Mouse (Mus musculus) neural tube, embryonic 11.5 days (tissue): ENCODE results near the gene Zcchc17. TPM values are rescaled to one million over a fixed set of nuclear protein-coding genes. Genes with fewer than 3 reads are reported as not detected.

Source experiments
- ATAC-seq: fragments of 200-750 bp; cut with Nextera tagmentation; 2 replicates; pipeline ENCODE4 v1.8.0; 2017; ENCODE audit warnings: moderate number of reproducible peaks, mild to moderate bottlenecking, moderate TSS enrichment, moderate library complexity; ENCODE audit not compliant: insufficient read depth, low FRiP score, low TSS enrichment
- DNase-seq: peaks from one replicate; pipeline ENCODE4 v3.0.0-alpha.2; 2015; ENCODE audit warnings: low spot score
- H3K27ac ChIP-seq: fragments of 300-500 bp; sonication (generic); 2 replicates; pipeline ENCODE4 v1.5.1; 2014; ENCODE audit warnings: low read depth, mild to moderate bottlenecking, low read length
- H3K27me3 ChIP-seq: fragments of 300-500 bp; sonication (generic); 2 replicates; pipeline ENCODE4 v1.6.1; 2014; ENCODE audit warnings: mild to moderate bottlenecking, low read length, mixed read lengths; ENCODE audit not compliant: control insufficient read depth, insufficient read depth
- H3K36me3 ChIP-seq: fragments of 300-500 bp; sonication (generic); 2 replicates; pipeline ENCODE4 v1.6.1; 2014; ENCODE audit warnings: mild to moderate bottlenecking, low read length, moderate library complexity, mixed read lengths; ENCODE audit not compliant: control insufficient read depth, insufficient read depth
- H3K4me1 ChIP-seq: fragments of 300-500 bp; sonication (generic); 2 replicates; pipeline ENCODE4 v1.6.1; 2014; ENCODE audit warnings: low read length, mixed read lengths; ENCODE audit not compliant: control insufficient read depth, insufficient read depth
- H3K4me2 ChIP-seq: fragments of 300-500 bp; sonication (generic); 2 replicates; pipeline ENCODE4 v1.6.1; 2014; ENCODE audit warnings: low read depth, mild to moderate bottlenecking, moderate library complexity
- H3K4me3 ChIP-seq: fragments of 300-500 bp; sonication (generic); 2 replicates; pipeline ENCODE4 v1.5.1; 2014; ENCODE audit warnings: low read depth, low read length
- H3K9ac ChIP-seq: fragments of 300-500 bp; sonication (generic); 2 replicates; pipeline ENCODE4 v1.6.1; 2014; ENCODE audit warnings: mild to moderate bottlenecking, low read length
- H3K9me3 ChIP-seq: fragments of 300-500 bp; sonication (generic); 2 replicates; pipeline ENCODE4 v1.6.1; 2016; ENCODE audit warnings: low read length; ENCODE audit not compliant: control insufficient read depth
- WGBS: fragments of 180-500 bp; shearing (Covaris S2); extraction: QIAGEN DNeasy Blood & Tissue Kit; methylation state at CpG from one replicate; pipeline ENCODE4 v1.1.7; 2014; 5-methylcytosine and 5-hydroxymethylcytosine counted together
- polyA plus RNA-seq: library from polyadenylated mRNA; unstranded; fragments of >200 nt; fragmentation: Nextera tagmentation; extraction: Ambion mirVana; gene quantifications from 2 replicates; pipeline ENCODE4 v1.2.1, GENCODE M21; 2014

The Zcchc17 gene
- polyA plus RNA-seq, 1 experiment from 2014 or later, result 76.3 TPM

DNA sequence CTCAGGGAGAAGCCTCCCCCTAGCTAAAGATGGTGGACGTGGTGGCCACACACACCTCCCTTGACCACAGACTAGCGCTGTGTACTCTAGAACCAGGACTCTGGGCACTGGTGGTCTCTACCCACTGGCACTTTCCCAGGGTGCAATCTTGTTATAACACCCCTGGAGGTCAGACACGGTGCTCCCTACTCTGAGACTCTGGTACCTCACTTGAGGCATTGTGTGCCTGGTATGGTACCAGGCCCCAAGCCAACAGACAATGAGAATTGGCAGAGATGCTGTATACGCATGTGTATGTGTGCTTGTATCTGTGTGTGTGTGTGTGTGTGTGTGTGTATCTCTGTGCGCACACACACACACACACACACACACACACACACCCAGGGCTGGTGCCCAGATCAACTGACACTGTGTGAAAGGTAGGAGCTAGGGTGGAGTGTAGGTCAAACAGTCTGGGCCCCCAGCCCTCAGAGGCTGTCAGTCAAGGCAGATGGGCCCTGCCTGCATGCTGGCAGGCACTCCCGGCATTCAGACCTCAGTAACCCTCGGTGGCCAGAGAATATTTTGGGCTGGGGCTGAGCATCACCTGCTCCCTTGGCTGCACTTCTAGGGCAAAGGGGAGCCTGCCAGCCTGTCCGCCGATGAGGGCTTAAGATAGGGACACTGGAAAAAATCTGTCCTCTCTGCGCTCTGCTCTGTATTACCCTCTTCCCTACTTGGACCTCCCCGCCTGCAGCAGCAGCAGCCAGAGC is 60.7 kb downstream of the Zcchc17 start:
- no peak overlapping the region for H3K4me3 ChIP-seq
- H3K9ac ChIP-seq, result no peak overlapping the region
- DNase-seq, result no peak
- no peaks in the 10 kb centered on the region for H3K9me3 ChIP-seq
- WGBS, result 80% methylated on average over 11 of the region's 11 CpGs
- no peaks in the 10 kb centered on the region for H3K27me3 ChIP-seq
- ATAC-seq, result no peak
- H3K4me2 ChIP-seq, result no peak overlapping the region
- H3K36me3 ChIP-seq, result no peaks in the 10 kb centered on the region
- H3K27ac ChIP-seq, result no peak overlapping the region
- no peaks in the 10 kb centered on the region for H3K4me1 ChIP-seq

DNA sequence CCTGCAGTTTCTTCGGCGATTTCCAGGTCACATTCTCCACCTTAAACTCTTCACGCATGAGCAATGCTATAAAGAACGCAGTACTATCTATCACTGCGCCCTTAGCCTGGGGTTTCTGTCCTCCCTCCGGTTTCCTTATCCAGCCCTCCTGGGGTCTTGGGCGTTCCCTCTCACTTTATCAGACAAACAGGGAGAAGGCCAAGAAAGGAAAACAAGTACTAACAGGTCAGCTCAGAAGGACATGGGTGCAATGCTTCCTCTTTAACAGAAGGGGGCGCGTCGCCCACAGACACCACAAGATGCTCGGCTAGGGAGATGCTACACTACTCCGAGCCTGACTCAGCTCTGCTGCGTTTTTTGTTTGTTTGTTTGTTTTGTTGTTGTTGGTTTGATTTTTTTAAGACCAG is 62.6 kb downstream of the Zcchc17 start:
- no peaks in the 10 kb centered on the region for H3K4me1 ChIP-seq
- ATAC-seq (no peak), DNase-seq (peak; percentile 47)
- no peak overlapping the region for H3K9ac ChIP-seq
- no peaks in the 10 kb centered on the region for H3K27me3 ChIP-seq
- H3K4me3 ChIP-seq, result no peak overlapping the region
- H3K36me3 ChIP-seq, result no peaks in the 10 kb centered on the region
- H3K4me2 ChIP-seq, result no peak overlapping the region
- no peaks in the 10 kb centered on the region for H3K9me3 ChIP-seq
- H3K27ac ChIP-seq, result no peak overlapping the region
- WGBS, result 26% methylated on average over 13 of the region's 13 CpGs

DNA sequence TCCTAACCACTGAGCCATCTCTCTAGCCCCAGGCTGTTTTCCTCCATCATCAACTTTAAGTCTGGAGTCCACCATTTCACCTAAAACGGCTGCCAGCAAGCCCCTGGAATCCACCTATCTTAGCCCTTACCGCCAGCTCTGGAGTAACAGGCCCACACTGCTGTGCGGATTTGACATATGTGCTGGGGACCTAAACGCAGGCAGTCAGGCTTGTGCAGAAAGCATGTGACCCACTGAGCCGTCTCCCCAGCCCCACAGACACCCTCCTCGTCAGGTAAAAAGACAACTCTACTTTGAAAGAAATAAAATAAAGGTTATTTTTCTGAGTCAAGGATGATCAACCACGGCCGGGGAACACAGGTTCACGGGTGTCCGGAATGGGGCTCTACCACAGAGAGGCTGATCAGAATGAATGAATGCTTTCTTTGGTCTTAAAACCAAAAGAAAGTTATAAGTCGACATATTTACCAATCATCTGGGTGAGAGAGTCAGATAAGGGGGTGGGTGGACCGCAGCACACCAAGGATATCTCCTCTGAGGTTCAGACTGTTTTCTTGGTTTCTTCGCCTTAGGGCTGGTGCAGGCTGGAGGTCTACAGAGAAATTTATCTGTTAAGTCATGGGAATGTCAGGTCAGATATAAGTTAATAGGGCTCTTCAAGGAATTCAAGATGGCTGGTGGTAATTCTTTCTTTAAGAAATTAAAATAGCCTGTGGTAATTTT is 63.3 kb downstream of the Zcchc17 start:
- Histone ChIP-seq H3K4me2 (no peak overlapping the region), H3K27ac (no peak overlapping the region), H3K36me3 (no peaks in the 10 kb centered on the region), H3K4me3 (no peak overlapping the region), H3K4me1 (no peaks in the 10 kb centered on the region), H3K27me3 (no peaks in the 10 kb centered on the region), H3K9me3 (no peaks in the 10 kb centered on the region), H3K9ac (no peak overlapping the region)
- ATAC-seq, result no peak
- WGBS, result 87% methylated on average over 13 of the region's 13 CpGs
- DNase-seq, result no peak

DNA sequence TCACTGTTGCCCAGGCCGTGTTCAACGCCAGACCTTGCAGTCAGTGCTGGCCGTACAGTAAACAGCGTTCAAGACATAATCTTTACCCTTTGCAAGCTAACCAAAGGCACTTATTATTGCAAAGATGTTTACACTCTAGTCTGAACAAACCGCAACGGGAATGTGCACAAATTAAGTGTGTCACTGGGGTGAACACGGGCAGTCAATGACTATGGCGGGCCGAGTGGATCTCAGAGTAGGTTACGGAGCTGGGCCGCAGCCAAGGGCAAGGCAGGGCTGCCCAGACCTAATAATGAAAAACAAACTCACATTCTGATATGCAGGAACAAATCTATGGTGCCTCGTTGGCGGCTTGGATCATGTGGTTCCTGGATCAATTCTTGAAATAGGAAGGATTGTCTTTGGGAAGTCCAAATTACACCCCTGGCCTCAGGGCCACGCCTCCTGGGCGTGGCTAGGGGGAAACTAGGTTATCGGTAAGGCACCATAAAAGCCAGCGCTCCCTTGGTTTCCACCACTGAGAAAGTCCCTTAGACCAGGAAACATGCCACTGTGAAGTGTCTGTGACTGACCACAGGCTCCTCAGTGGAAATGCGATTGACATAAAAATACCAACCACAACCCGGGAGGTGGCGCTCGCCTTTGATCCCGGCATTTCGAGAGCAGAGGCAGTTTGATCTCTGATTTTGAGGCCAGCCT is 64.5 kb downstream of the Zcchc17 start:
- H3K4me3 ChIP-seq, result no peak overlapping the region
- no peaks in the 10 kb centered on the region for H3K27me3 ChIP-seq
- H3K9ac ChIP-seq, result no peak overlapping the region
- no peak overlapping the region for H3K27ac ChIP-seq
- WGBS, result 57% methylated on average over 23 of the region's 23 CpGs
- H3K36me3 ChIP-seq, result no peaks in the 10 kb centered on the region
- ATAC-seq, result no peak
- no peak overlapping the region for H3K4me2 ChIP-seq
- H3K9me3 ChIP-seq, result no peaks in the 10 kb centered on the region
- no peaks in the 10 kb centered on the region for H3K4me1 ChIP-seq
- DNase-seq, result no peak

DNA sequence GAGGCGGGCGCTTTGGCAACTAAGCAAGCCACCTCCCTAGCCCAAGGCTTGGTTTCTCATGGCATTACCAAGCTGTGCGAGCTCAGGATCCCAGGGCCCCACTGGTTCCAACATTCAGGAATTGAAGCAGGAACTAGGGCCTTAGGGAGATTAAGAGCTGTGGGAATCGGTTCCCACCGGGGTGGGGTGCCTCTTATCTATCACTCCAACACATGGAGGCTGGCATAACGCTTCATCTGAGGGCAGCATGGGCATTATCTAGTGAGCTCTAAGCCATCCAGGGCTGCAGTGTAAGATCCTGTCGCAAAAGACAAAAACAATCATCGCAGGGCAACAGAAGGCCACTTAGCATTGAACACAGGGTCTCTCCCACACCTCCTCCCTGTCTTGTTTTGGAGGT is 65.2 kb downstream of the Zcchc17 start:
- H3K9me3 ChIP-seq, result no peaks in the 10 kb centered on the region

DNA sequence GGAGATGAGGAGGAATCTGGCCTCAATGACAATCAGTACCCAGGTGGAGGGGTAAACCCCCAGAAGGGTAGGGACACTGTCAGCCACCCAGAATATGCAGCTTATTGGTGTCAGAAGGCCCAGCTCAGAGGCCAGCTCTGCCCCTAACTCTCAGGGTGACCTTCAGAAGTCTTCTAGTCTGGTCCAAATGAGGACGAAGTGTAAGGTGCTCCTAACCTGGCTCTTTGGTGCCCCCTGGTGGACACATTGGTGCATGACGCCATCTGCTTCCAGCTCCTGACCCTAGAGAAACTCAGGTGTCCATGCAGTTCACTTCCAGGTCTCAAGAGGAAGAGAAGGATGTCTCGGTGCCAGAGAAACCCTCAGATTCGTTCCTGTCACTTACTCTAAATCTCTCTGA is 67.5 kb downstream of the Zcchc17 start:
- Histone ChIP-seq H3K4me2 (no peak overlapping the region), H3K36me3 (no peaks in the 10 kb centered on the region), H3K27ac (no peak overlapping the region), H3K27me3 (no peaks in the 10 kb centered on the region), H3K4me3 (no peak overlapping the region), H3K9ac (no peak overlapping the region), H3K4me1 (no peaks in the 10 kb centered on the region), H3K9me3 (no peaks in the 10 kb centered on the region)
- ATAC-seq (no peak), DNase-seq (peak; percentile 85)
- 10% methylated on average over 4 of the region's 4 CpGs for WGBS

More for the DNA sequence above, 65.2 kb downstream of the Zcchc17 start:
- H3K27ac ChIP-seq, result no peak overlapping the region
- no peaks in the 10 kb centered on the region for H3K36me3 ChIP-seq
- H3K9ac ChIP-seq, result no peak overlapping the region
- H3K4me1 ChIP-seq, result no peaks in the 10 kb centered on the region
- H3K4me2 ChIP-seq, result no peak overlapping the region
- DNase-seq (no peak), ATAC-seq (no peak)
- no peak overlapping the region for H3K4me3 ChIP-seq
- H3K27me3 ChIP-seq, result no peaks in the 10 kb centered on the region
- 90% methylated on average over 8 of the region's 8 CpGs for WGBS

DNA sequence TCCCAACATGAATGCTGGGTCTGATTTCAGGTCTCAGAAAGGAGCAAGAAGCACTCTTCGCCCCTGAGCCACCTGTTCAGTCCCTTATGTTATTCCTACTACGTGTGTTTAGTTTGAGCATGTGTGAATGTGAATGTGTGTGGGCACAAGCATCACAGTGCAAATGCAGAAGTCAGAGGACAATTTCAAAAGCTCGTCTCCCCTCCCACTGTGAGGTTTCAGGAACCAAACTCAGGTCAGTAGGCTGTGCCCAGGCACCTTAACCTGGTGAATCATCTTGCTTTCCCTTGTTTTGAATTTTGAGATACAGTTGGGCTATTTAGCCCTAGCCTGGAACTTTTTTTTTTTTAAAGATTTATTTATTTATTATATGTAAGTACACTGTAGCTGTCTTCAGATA is 69.9 kb downstream of the Zcchc17 start:
- no peaks in the 10 kb centered on the region for H3K9me3 ChIP-seq
- H3K27ac ChIP-seq, result no peak overlapping the region
- no peak overlapping the region for H3K9ac ChIP-seq
- WGBS, result 68% methylated on average over 3 of the region's 3 CpGs
- no peaks in the 10 kb centered on the region for H3K27me3 ChIP-seq
- H3K4me1 ChIP-seq, result no peaks in the 10 kb centered on the region
- no peak for DNase-seq
- no peak overlapping the region for H3K4me2 ChIP-seq
- H3K36me3 ChIP-seq, result no peaks in the 10 kb centered on the region
- ATAC-seq, result no peak
- H3K4me3 ChIP-seq, result no peak overlapping the region

DNA sequence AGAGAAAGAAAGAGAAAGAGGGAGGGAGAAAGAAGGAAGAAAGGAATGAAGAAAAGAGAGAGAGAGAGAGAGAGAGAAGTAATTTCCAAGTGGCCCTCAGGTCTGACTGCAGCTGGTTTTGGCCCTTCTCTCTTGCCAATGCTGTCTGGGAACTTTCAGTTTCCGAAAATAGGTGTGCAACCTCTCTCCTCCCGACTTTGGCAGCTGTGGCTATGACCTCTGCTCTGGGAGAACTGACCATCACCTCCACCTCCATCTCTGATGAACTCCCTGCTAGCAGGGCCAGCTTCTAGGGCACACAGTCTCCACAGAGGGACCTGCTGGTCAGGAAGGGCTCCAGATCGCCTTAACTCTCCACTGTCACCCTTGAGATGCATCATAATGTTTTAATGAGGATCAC is 73.2 kb downstream of the Zcchc17 start:
- no peaks in the 10 kb centered on the region for H3K4me1 ChIP-seq
- ATAC-seq, result no peak
- no peaks in the 10 kb centered on the region for H3K36me3 ChIP-seq
- no peaks in the 10 kb centered on the region for H3K27me3 ChIP-seq
- no peak for DNase-seq
- 62% methylated on average over 3 of the region's 3 CpGs for WGBS
- H3K4me2 ChIP-seq, result no peak overlapping the region
- H3K27ac ChIP-seq, result no peak overlapping the region
- H3K9me3 ChIP-seq, result no peaks in the 10 kb centered on the region
- H3K9ac ChIP-seq, result no peak overlapping the region
- no peak overlapping the region for H3K4me3 ChIP-seq
